ENCODE assay signal across 9 mouse cellular contexts in genomic region chr7:127392251-127392824, GRCm38 (mm10). TPM values are rescaled to one million over a fixed set of nuclear protein-coding genes. Genes with fewer than 3 reads are reported as not detected.
DNase-seq lines count a peak whose midpoint lies in the region; ATAC-seq and TF ChIP-seq lines count a peak whose summit lies in the region.
"Had no signal": no experiment of that assay in that cellular context is flagged by ENCODE, and none has a peak within 500 bp of the region (broad histone marks: within the 10 kb centered on the region; RNA-seq: fewer than 3 reads in every experiment).

No protein-coding gene starts in this region.

- H3K36me3 ChIP-seq in heart, embryonic 15.5 days, result peaks cover 10% of the 10 kb centered on the region; the same call in 1 of the 2 replicates
- H3K36me3 ChIP-seq in intestine, embryonic 15.5 days, result peaks cover 14% of the 10 kb centered on the region
- H3K36me3 ChIP-seq in midbrain, postnatal 0 days (ENCODE audit: insufficient read depth, low read length), result no peaks in the 10 kb centered on the region; the same call in 1 of the 2 replicates

- no peaks in the 10 kb centered on the region for H3K9me3 ChIP-seq in heart, embryonic 15.5 days (replicated peaks)
- no peaks in the 10 kb centered on the region for H3K9me3 ChIP-seq in intestine, embryonic 15.5 days
- H3K9me3 ChIP-seq in midbrain, postnatal 0 days (ENCODE audit: low read length), result no peaks in the 10 kb centered on the region

- no peaks in the 10 kb centered on the region for H3K27me3 ChIP-seq in heart, embryonic 15.5 days
- no peaks in the 10 kb centered on the region for H3K27me3 ChIP-seq in intestine, embryonic 15.5 days (replicated peaks)
- H3K27me3 ChIP-seq in midbrain, postnatal 0 days (ENCODE audit: insufficient read depth, low read length), result no peaks in the 10 kb centered on the region

- no peak for DNase-seq in heart, postnatal 36 days
- DNase-seq in midbrain, postnatal 0 days (ENCODE audit: low spot score), result no peak
- DNase-seq in urinary bladder, adult 2 months (ENCODE audit: low spot score), result no peak
- no peak for DNase-seq in frontal cortex, postnatal 25 days (ENCODE audit: low spot score in 2 of 2)
- DNase-seq in cerebellum, postnatal 36 days, result no peak
- DNase-seq: cerebellum, postnatal 10 days had no signal

- 84% methylated on average over 8 of the region's 8 CpGs for WGBS in heart, embryonic 15.5 days
- 78% methylated on average over 8 of the region's 8 CpGs for WGBS in intestine, embryonic 15.5 days
- WGBS in midbrain, postnatal 0 days, result 88% methylated on average over 8 of the region's 8 CpGs

- intact Hi-C loops in heart, postnatal 36 days (cut with DNase I), result no loop called here

- peak overlapping the region; percentile 87 for H3K9ac ChIP-seq in heart, embryonic 15.5 days
- peak overlapping the region; percentile 83; the same call in 1 of the 2 replicates for H3K9ac ChIP-seq in intestine, embryonic 15.5 days
- peak overlapping the region; percentile 89; the same call in 1 of the 2 replicates for H3K9ac ChIP-seq in midbrain, postnatal 0 days (replicated peaks; ENCODE audit: low read length, poor library complexity, severe bottlenecking)

- H3K4me3 ChIP-seq in heart, embryonic 15.5 days, result peak overlapping the region; percentile 82
- H3K4me3 ChIP-seq in cortical plate, adult 2 months (ENCODE audit: insufficient read depth, low read length), result peak overlapping the region; percentile 53
- H3K4me3 ChIP-seq in intestine, embryonic 15.5 days (replicated peaks), result peak overlapping the region; percentile 72
- H3K4me3 ChIP-seq in midbrain, postnatal 0 days (ENCODE audit: low read depth, low read length), result peak overlapping the region; percentile 58; the same call in 1 of the 2 replicates

- 0 out of 2 replicates have a peak overlapping the region, but pooled peaks have one; percentile 94 for H3K27ac ChIP-seq in heart, embryonic 15.5 days
- no peak overlapping the region for H3K27ac ChIP-seq in cortical plate, adult 2 months (ENCODE audit: insufficient read depth, low read length)
- 0 out of 2 replicates have a peak overlapping the region, but pooled peaks have one; percentile 32 for H3K27ac ChIP-seq in intestine, embryonic 15.5 days
- no peak overlapping the region for H3K27ac ChIP-seq in midbrain, postnatal 0 days (ENCODE audit: low read depth, low read length)

- H3K4me1 ChIP-seq in heart, embryonic 15.5 days (replicated peaks), result peaks cover 16% of the 10 kb centered on the region
- H3K4me1 ChIP-seq in cortical plate, adult 2 months (ENCODE audit: control insufficient read depth, insufficient read depth, low read length), result peaks cover 6% of the 10 kb centered on the region; the same call in 1 of the 2 replicates
- H3K4me1 ChIP-seq in intestine, embryonic 15.5 days (replicated peaks), result peaks cover 9% of the 10 kb centered on the region
- peaks cover 6% of the 10 kb centered on the region; the same call in 1 of the 2 replicates for H3K4me1 ChIP-seq in midbrain, postnatal 0 days (ENCODE audit: insufficient read depth, low read length)

- TF ChIP-seq POLR2A in cortical plate, adult 2 months (IDR thresholded peaks at IDR 0.05; ENCODE audit: extremely low read depth, insufficient read depth, low read length), result no peak

- no peak for TF ChIP-seq CTCF in cortical plate, adult 2 months (IDR thresholded peaks at IDR 0.05; ENCODE audit: extremely low read depth, insufficient read depth, low read length)
- no peak for TF ChIP-seq CTCF in midbrain, postnatal 0 days (IDR thresholded peaks at IDR 0.05)

- no peak for ATAC-seq in heart, embryonic 15.5 days (replicated peaks; ENCODE audit: insufficient number of reproducible peaks, insufficient read depth, low FRiP score, low read depth)
- ATAC-seq in intestine, embryonic 15.5 days, result no peak
- no peak for ATAC-seq in midbrain, postnatal 0 days (ENCODE audit: low FRiP score)

- H3K4me2 ChIP-seq in heart, embryonic 15.5 days, result peak overlapping the region; percentile 65
- H3K4me2 ChIP-seq in intestine, embryonic 15.5 days (replicated peaks), result peak overlapping the region; percentile 74
- H3K4me2 ChIP-seq in midbrain, postnatal 0 days (ENCODE audit: low read depth, low read length, poor library complexity, severe bottlenecking), result peak overlapping the region; percentile 64

RNA-seq across cellular contexts. Expression of gene E430018J23Rik, which starts 1.1 kb away (rescaled TPM):
- 3.7 and 4.8 TPM in 2 replicates for polyA plus RNA-seq in heart, embryonic 15.5 days (2015; fragmentation: Nextera tagmentation; extraction: Ambion mirVana)
- 1 to 10 TPM; 4.5 to 4.9 TPM for total RNA-seq in heart, postnatal 36 days (2021)
- polyA plus RNA-seq in cortical plate, adult 2 months (2012; rRNA removed), result 5.4 and 8.3 TPM in 2 replicates
- polyA plus RNA-seq in intestine, embryonic 15.5 days (2015; fragmentation: Nextera tagmentation; extraction: Ambion mirVana), result 8.0 and 9.3 TPM in 2 replicates
- total RNA-seq in midbrain, postnatal 0 days (2014; rRNA removed), result 8.5 and 9.1 TPM in 2 replicates
- polyA plus RNA-seq in midbrain, postnatal 0 days (2015; fragmentation: Nextera tagmentation; extraction: Ambion mirVana), result 1.4 and 1.9 TPM in 2 replicates
- 6.2 and 6.8 TPM in 2 replicates for polyA plus RNA-seq in urinary bladder, adult 2 months (2012; rRNA removed)

RNA-seq across cellular contexts. Expression of gene 9130019O22Rik, which starts 5.4 kb away (rescaled TPM):
- 3.0 and 4.4 TPM in 2 replicates for polyA plus RNA-seq in heart, embryonic 15.5 days (2015; fragmentation: Nextera tagmentation; extraction: Ambion mirVana)
- 1 to 10 TPM; 2.2 to 3.2 TPM for total RNA-seq in heart, postnatal 36 days (2021)
- 2.7 TPM in 2 replicates for polyA plus RNA-seq in cortical plate, adult 2 months (2012; rRNA removed)
- polyA plus RNA-seq in intestine, embryonic 15.5 days (2015; fragmentation: Nextera tagmentation; extraction: Ambion mirVana), result 6.3 TPM in 2 replicates
- total RNA-seq in midbrain, postnatal 0 days (2014; rRNA removed), result 4.0 and 4.1 TPM in 2 replicates
- polyA plus RNA-seq in midbrain, postnatal 0 days (2015; fragmentation: Nextera tagmentation; extraction: Ambion mirVana), result 1.4 and 2.0 TPM in 2 replicates
- polyA plus RNA-seq in urinary bladder, adult 2 months (2012; rRNA removed), result 3.7 and 3.9 TPM in 2 replicates

RNA-seq across cellular contexts. Expression of gene Zfp764, which starts 14.3 kb away (rescaled TPM):
- 4.8 and 6.3 TPM in 2 replicates for polyA plus RNA-seq in heart, embryonic 15.5 days (2015; fragmentation: Nextera tagmentation; extraction: Ambion mirVana)
- 1 to 10 TPM; 2.9 to 4.2 TPM for total RNA-seq in heart, postnatal 36 days (2021)
- 3.4 and 3.9 TPM in 2 replicates for polyA plus RNA-seq in cortical plate, adult 2 months (2012; rRNA removed)
- 7.5 and 8.3 TPM in 2 replicates for polyA plus RNA-seq in intestine, embryonic 15.5 days (2015; fragmentation: Nextera tagmentation; extraction: Ambion mirVana)
- 4.7 and 6.7 TPM in 2 replicates for total RNA-seq in midbrain, postnatal 0 days (2014; rRNA removed)
- polyA plus RNA-seq in midbrain, postnatal 0 days (2015; fragmentation: Nextera tagmentation; extraction: Ambion mirVana), result 2.7 and 3.6 TPM in 2 replicates
- 7.8 and 9.7 TPM in 2 replicates for polyA plus RNA-seq in urinary bladder, adult 2 months (2012; rRNA removed)

RNA-seq across cellular contexts. Expression of gene Zfp747, which starts 16.5 kb away (rescaled TPM):
- polyA plus RNA-seq in heart, embryonic 15.5 days (2015; fragmentation: Nextera tagmentation; extraction: Ambion mirVana), result 4.6 and 5.6 TPM in 2 replicates
- 1 to 10 TPM; 5.0 to 5.6 TPM for total RNA-seq in heart, postnatal 36 days (2021)
- polyA plus RNA-seq in cortical plate, adult 2 months (2012; rRNA removed), result 5.2 and 5.5 TPM in 2 replicates
- polyA plus RNA-seq in intestine, embryonic 15.5 days (2015; fragmentation: Nextera tagmentation; extraction: Ambion mirVana), result 10.5 and 11.5 TPM in 2 replicates
- 8.3 and 8.6 TPM in 2 replicates for total RNA-seq in midbrain, postnatal 0 days (2014; rRNA removed)
- polyA plus RNA-seq in midbrain, postnatal 0 days (2015; fragmentation: Nextera tagmentation; extraction: Ambion mirVana), result 4.0 and 5.8 TPM in 2 replicates
- 7.5 and 9.0 TPM in 2 replicates for polyA plus RNA-seq in urinary bladder, adult 2 months (2012; rRNA removed)

RNA-seq across cellular contexts. Expression of gene Zfp688, which starts 29.5 kb away (rescaled TPM):
- polyA plus RNA-seq in heart, embryonic 15.5 days (2015; fragmentation: Nextera tagmentation; extraction: Ambion mirVana), result 12.0 and 15.6 TPM in 2 replicates
- 1 to 10 TPM; 2.5 to 3.9 TPM for total RNA-seq in heart, postnatal 36 days (2021)
- 19.2 and 19.3 TPM in 2 replicates for polyA plus RNA-seq in cortical plate, adult 2 months (2012; rRNA removed)
- 22.6 and 24.8 TPM in 2 replicates for polyA plus RNA-seq in intestine, embryonic 15.5 days (2015; fragmentation: Nextera tagmentation; extraction: Ambion mirVana)
- total RNA-seq in midbrain, postnatal 0 days (2014; rRNA removed), result 21.1 and 33.1 TPM in 2 replicates
- polyA plus RNA-seq in midbrain, postnatal 0 days (2015; fragmentation: Nextera tagmentation; extraction: Ambion mirVana), result 34.3 and 36.0 TPM in 2 replicates
- polyA plus RNA-seq in urinary bladder, adult 2 months (2012; rRNA removed), result 19.5 and 20.2 TPM in 2 replicates

Comparison
In these comparisons a context has a peak if more than half of its experiments do, and no peak if none do; other contexts are left out.
1. H3K27ac ChIP-seq: peak in heart, embryonic 15.5 days (single experiment) and intestine, embryonic 15.5 days (single experiment); none in cortical plate, adult 2 months (single experiment) and midbrain, postnatal 0 days (single experiment).
2. Peak in every context shown above with its lines, with median percentiles within 50 percentile points of each other: H3K4me2 ChIP-seq, H3K4me3 ChIP-seq and H3K9ac ChIP-seq.